Mouse (Mus musculus) CH12.LX (cell line): ENCODE measurements around the gene Gdpd2. TPM values are rescaled to one million over a fixed set of nuclear protein-coding genes. Genes with fewer than 3 reads are reported as not detected.

ENCODE experiments used
- DNase-seq: peaks from one replicate; pipeline ENCODE4 v3.0.0-alpha.2; 2013; ENCODE audit errors: extremely low read depth
- H3K27ac ChIP-seq: 2 replicates; pipeline ENCODE4 v1.5.1; 2012; ENCODE audit warnings: low read depth, mild to moderate bottlenecking, control low read depth, moderate library complexity; ENCODE audit not compliant: insufficient read depth
- H3K27me3 ChIP-seq: replicated peaks from 2 replicates; pipeline ENCODE3; 2012; ENCODE audit warnings: inconsistent platforms
- H3K36me3 ChIP-seq, 2 experiments: replicated peaks in 1 of 2; 2 replicates each; pipeline versions ENCODE3 to v1.6.1; 2012; ENCODE audit warnings: inconsistent platforms in 1 of 2, low read length in 1 of 2, mild to moderate bottlenecking in 1 of 2, mixed read lengths in 1 of 2, moderate library complexity in 1 of 2; ENCODE audit not compliant: control insufficient read depth in 1 of 2, insufficient read depth in 1 of 2
- H3K4me1 ChIP-seq, 2 experiments: 2 replicates each; pipeline ENCODE4 v1.6.1; 2012; ENCODE audit warnings: inconsistent platforms in 1 of 2, moderate library complexity in 1 of 2; ENCODE audit not compliant: insufficient read depth in 2 of 2, control insufficient read depth in 1 of 2
- H3K4me2 ChIP-seq: 2 replicates; pipeline ENCODE4 v1.6.1; 2012; ENCODE audit warnings: low read depth, mild to moderate bottlenecking, control low read depth; ENCODE audit not compliant: poor library complexity, insufficient read depth, severe bottlenecking
- H3K4me3 ChIP-seq, 3 experiments: fragments of 150-350 bp in 1 of 3; sonication (generic) in 1 of 3; replicated peaks in 1 of 3; 2 replicates each; pipeline versions ENCODE3 to v1.5.1; 2011 to 2012; ENCODE audit warnings: low read depth in 2 of 3, low read length in 2 of 3, mild to moderate bottlenecking in 2 of 3, moderate library complexity in 2 of 3, control low read depth in 1 of 3, improper control_type of control experiment in 1 of 3, inconsistent platforms in 1 of 3, mixed read lengths in 1 of 3; ENCODE audit not compliant: poor library complexity in 1 of 3
- H3K79me2 ChIP-seq: replicated peaks from 2 replicates; pipeline ENCODE4 v1.6.1; 2012; ENCODE audit warnings: mild to moderate bottlenecking, moderate library complexity; ENCODE audit not compliant: control insufficient read depth, poor library complexity, insufficient read depth, severe bottlenecking; ENCODE audit errors: extremely low read depth
- H3K9ac ChIP-seq: 2 replicates; pipeline ENCODE4 v1.6.1; 2012; ENCODE audit warnings: low read depth, mild to moderate bottlenecking, control low read depth, moderate library complexity; ENCODE audit not compliant: insufficient read depth
- H3K9me3 ChIP-seq: replicated peaks from 2 replicates; pipeline ENCODE3; 2012; ENCODE audit warnings: low read length, inconsistent platforms, mixed read lengths
- BHLHE40 ChIP-seq: IDR thresholded peaks from 2 replicates; pipeline ENCODE4 v1.6.1; 2011; ENCODE audit warnings: mild to moderate bottlenecking, low read depth, low read length, improper control_type of control experiment
- CHD1 ChIP-seq: IDR thresholded peaks from 2 replicates; pipeline ENCODE4 v1.6.1; 2012; ENCODE audit warnings: low read depth, low read length, improper control_type of control experiment, inconsistent platforms
- CTCF ChIP-seq, 2 experiments: IDR thresholded peaks in 1 of 2; conservative IDR thresholded peaks in 1 of 2; 2 replicates each; pipeline ENCODE4 v1.5.1; 2011 to 2012; ENCODE audit warnings: low read depth in 2 of 2, low read length in 2 of 2, improper control_type of control experiment in 1 of 2, inconsistent platforms in 1 of 2, mild to moderate bottlenecking in 1 of 2, moderate library complexity in 1 of 2
- ELF1 ChIP-seq: IDR thresholded peaks from 2 replicates; pipeline ENCODE4 v1.6.1; 2014; ENCODE audit warnings: low read depth, mild to moderate bottlenecking, inconsistent platforms, low read length, improper control_type of control experiment
- EP300 ChIP-seq: IDR thresholded peaks from 2 replicates; pipeline ENCODE4 v1.6.1; 2011; ENCODE audit warnings: low read length, improper control_type of control experiment
- GABPA ChIP-seq: IDR thresholded peaks from 2 replicates; pipeline ENCODE4 v1.6.1; 2012; ENCODE audit warnings: low read depth, low read length, improper control_type of control experiment, inconsistent platforms; ENCODE audit not compliant: insufficient replicate concordance
- HCFC1 ChIP-seq: IDR thresholded peaks from 2 replicates; pipeline ENCODE4 v1.6.1; 2012; ENCODE audit warnings: low read depth, mild to moderate bottlenecking, inconsistent platforms, low read length, improper control_type of control experiment
- IRF4 ChIP-seq: IDR thresholded peaks from 2 replicates; pipeline ENCODE4 v1.6.1; 2014; ENCODE audit warnings: low read depth, mild to moderate bottlenecking, inconsistent platforms, low read length, improper control_type of control experiment
- JUN ChIP-seq: IDR thresholded peaks from 2 replicates; pipeline ENCODE4 v1.6.1; 2011; ENCODE audit warnings: low read depth, mild to moderate bottlenecking, low read length, improper control_type of control experiment, moderate library complexity; ENCODE audit not compliant: insufficient read depth
- MAFK ChIP-seq: IDR thresholded peaks from 2 replicates; pipeline ENCODE4 v1.6.1; 2011; ENCODE audit warnings: low read length, improper control_type of control experiment; ENCODE audit not compliant: insufficient replicate concordance
- MAZ ChIP-seq: IDR thresholded peaks from 2 replicates; pipeline ENCODE4 v1.6.1; 2012; ENCODE audit warnings: low read depth, mild to moderate bottlenecking, inconsistent platforms, low read length, improper control_type of control experiment, moderate library complexity
- MEF2A ChIP-seq: IDR thresholded peaks from 2 replicates; pipeline ENCODE4 v1.6.1; 2014; ENCODE audit warnings: low read depth, mild to moderate bottlenecking, inconsistent platforms, low read length, improper control_type of control experiment, borderline replicate concordance
- POLR2AphosphoS2 ChIP-seq: IDR thresholded peaks from 2 replicates; pipeline ENCODE4 v1.6.1; 2011; ENCODE audit warnings: low read depth, low read length, improper control_type of control experiment
- RAD21 ChIP-seq: IDR thresholded peaks from 2 replicates; pipeline ENCODE4 v1.6.1; 2011; ENCODE audit warnings: low read depth, mild to moderate bottlenecking, low read length, improper control_type of control experiment, moderate library complexity
- RCOR1 ChIP-seq: conservative IDR thresholded peaks from 2 replicates; pipeline ENCODE4 v1.6.1; 2012; ENCODE audit warnings: low read depth, mild to moderate bottlenecking, inconsistent platforms, low read length, improper control_type of control experiment
- dilution Hi-C: fragments of 300-500 bp; cut with MboI; formaldehyde crosslinking; loops from 2 replicates; pipeline ENCODE4 v1.14.3; 2020; ENCODE audit warnings: low sequenced_read_pairs; ENCODE audit not compliant: extremely low pct_unique_long_range_greater_than_20kb, extremely low pct_ligation_motif_present
- in situ Hi-C: fragments of 300-500 bp; cut with MboI; formaldehyde crosslinking; loops from 3 replicates; pipeline ENCODE4 v1.14.3; 2019; ENCODE audit warnings: low sequenced_read_pairs, low pct_ligation_motif_present, low pct_unique_long_range_greater_than_20kb, mixed read lengths
- polyA plus RNA-seq: library from polyadenylated mRNA; unstranded; fragments of >175 nt; gene quantifications from 2 replicates; pipeline ENCODE4 v1.2.1, GENCODE M21; 2012; ENCODE audit warnings: low read depth; ENCODE audit not compliant: insufficient read length
- total RNA-seq, 2 experiments: library from RNA; depleted of rRNA; stranded (reverse); fragments of 300-350 nt in 1 of 2; fragments of >200 nt in 1 of 2; gene quantifications; 2 replicates each; pipeline ENCODE4 v1.2.3; 2012 to 2014

Gdpd2 gene
- total RNA-seq (2012; rRNA removed) (not detected in 2 replicates), total RNA-seq (2014; rRNA removed) (not detected in 2 replicates), polyA plus RNA-seq (0.09 TPM in 1 of 2 replicates, not detected in the other)

DNA sequence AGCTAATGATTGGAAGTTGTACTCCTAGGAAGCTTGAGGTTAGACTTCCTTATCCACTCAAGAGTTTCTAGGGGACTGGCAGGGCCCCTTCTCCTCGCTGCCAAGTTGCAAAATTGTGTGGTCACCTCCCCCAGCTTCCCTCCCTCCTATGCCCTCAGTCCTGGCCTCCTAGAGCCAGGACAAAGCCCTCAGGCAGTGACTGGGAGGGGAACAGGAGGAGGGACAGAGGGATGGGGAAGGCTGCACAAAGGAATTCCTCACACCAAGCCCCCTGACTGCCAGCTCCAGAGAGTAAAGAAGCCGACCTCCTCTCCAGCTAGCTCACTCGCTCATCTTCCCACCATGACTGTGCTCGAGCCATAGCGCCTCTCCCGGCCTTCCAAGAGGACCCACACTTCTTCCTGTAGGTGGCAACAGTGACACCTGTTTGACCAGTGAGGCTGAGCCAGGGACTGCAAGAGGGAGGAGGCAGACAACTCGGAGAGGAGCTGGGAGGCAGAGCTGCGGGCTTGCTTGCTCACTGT lies at the start of gene Gdpd2:
Gene Gdpd2, plus strand, starts transcription at position 209 of the 524 bp plus-strand sequence.
- H3K27ac ChIP-seq = no peak within 1 kb of the TSS
- peaks cover 14 to 28% of the 10 kb centered on the region in 2 experiments for H3K36me3 ChIP-seq
- H3K27me3 ChIP-seq = no peaks in the 10 kb centered on the region
- no peaks in the 10 kb centered on the region for H3K9me3 ChIP-seq
- H3K4me1 ChIP-seq = peaks cover 0 to 8% of the 10 kb centered on the region in 2 experiments; a peak in 1 of 4 replicates
- no peak within 1 kb of the TSS for H3K4me3 ChIP-seq
- H3K9ac ChIP-seq = no peak within 1 kb of the TSS
- in situ Hi-C loops = no loop called here
- no peak for DNase-seq
- TF ChIP-seq HCFC1 (no peak), BHLHE40 (no peak), CTCF (conservative IDR thresholded peaks at IDR 0.05 in 1 of 2, IDR thresholded peaks at IDR 0.05 in 1 of 2; ENCODE audit: low read depth in 2 of 2, low read length in 2 of 2) (peak in 1 of 2 experiments; percentile 35; a peak in 2 of 4 replicates)
- dilution Hi-C loops = no loop called here
- no peak within 1 kb of the TSS for H3K4me2 ChIP-seq
- no peaks in the 10 kb centered on the region for H3K79me2 ChIP-seq

DNA sequence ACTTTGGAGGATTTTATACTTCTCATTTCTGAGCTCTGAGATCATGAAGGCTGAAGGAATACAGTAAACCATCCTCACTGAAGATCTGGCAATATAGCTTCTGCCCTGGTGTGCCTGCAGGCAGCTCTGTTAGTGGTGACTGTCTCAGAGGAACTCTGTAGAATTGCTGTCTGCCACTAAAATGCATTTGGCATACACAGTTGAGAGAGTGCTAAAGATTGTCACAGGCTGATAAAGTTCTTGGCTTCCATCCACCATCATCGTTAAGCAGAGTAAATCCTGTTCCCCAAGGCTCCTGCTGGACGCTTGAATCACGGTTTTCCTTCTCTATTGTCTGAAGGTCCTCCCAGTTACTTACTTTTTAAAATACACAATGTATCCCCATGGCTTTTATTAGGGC lies 43.1 kb upstream of the Gdpd2 start:
- Histone ChIP-seq H3K4me2 (no peak overlapping the region), H3K9me3 (no peaks in the 10 kb centered on the region), H3K36me3 (peaks cover 25 to 42% of the 10 kb centered on the region in 2 experiments), H3K4me3 (no peak overlapping the region), H3K27me3 (no peaks in the 10 kb centered on the region), H3K79me2 (no peaks in the 10 kb centered on the region), H3K27ac (no peak overlapping the region), H3K9ac (no peak overlapping the region)
- dilution Hi-C loops (no loop called here), in situ Hi-C loops (no loop called here)
- no peak for DNase-seq
- no peak for TF ChIP-seq RCOR1
- no peak for TF ChIP-seq POLR2AphosphoS2
- no peak for TF ChIP-seq MAFK
- TF ChIP-seq GABPA = no peak
- TF ChIP-seq MAZ = no peak
- TF ChIP-seq CHD1 = no peak
- no peak for TF ChIP-seq CTCF (conservative IDR thresholded peaks at IDR 0.05 in 1 of 2, IDR thresholded peaks at IDR 0.05 in 1 of 2; ENCODE audit: low read depth in 2 of 2, low read length in 2 of 2)
- no peak for TF ChIP-seq IRF4
- TF ChIP-seq ELF1 = no peak
- no peak for TF ChIP-seq EP300
- no peak for TF ChIP-seq RAD21
- no peak for TF ChIP-seq MEF2A
- TF ChIP-seq JUN = no peak
- TF ChIP-seq, all 38 proteins: peak for 0
- H3K4me1 ChIP-seq = no peaks in the 10 kb centered on the region
